Comparison of ENCODE assay signal across 12 mouse cellular contexts in genomic region chr4:108430656-108431560, GRCm38 (mm10). TPM values are rescaled to one million over a fixed set of nuclear protein-coding genes. Genes with fewer than 3 reads are reported as not detected.
A peak's percentile ranks its signal among the peaks of the same experiment; 100 is the strongest.
DNase-seq lines count a peak whose midpoint lies in the region; ATAC-seq and TF ChIP-seq lines count a peak whose summit lies in the region.
"Had no signal": no experiment of that assay in that cellular context is flagged by ENCODE, and none has a peak within 500 bp of the region (broad histone marks: within the 10 kb centered on the region; RNA-seq: fewer than 3 reads in every experiment).

No protein-coding gene starts in this region.

- no peak for DNase-seq in heart, adult 2 months
- DNase-seq in hindbrain, postnatal 0 days (ENCODE audit: low spot score) = peak; percentile 46
- no peak for DNase-seq in adipocyte (ENCODE audit: low spot score)
- no peak for DNase-seq in frontal cortex, postnatal 36 days (ENCODE audit: low spot score in 2 of 2)

- H3K9me3 ChIP-seq in heart, embryonic 11.5 days (replicated peaks; ENCODE audit: control insufficient read depth, low read length) = no peaks in the 10 kb centered on the region
- no peaks in the 10 kb centered on the region for H3K9me3 ChIP-seq in embryonic facial prominence, embryonic 12.5 days
- H3K9me3 ChIP-seq in hindbrain, postnatal 0 days (ENCODE audit: low read length) = no peaks in the 10 kb centered on the region
- no peaks in the 10 kb centered on the region for H3K9me3 ChIP-seq in midbrain, embryonic 15.5 days
- H3K9me3 ChIP-seq: heart, embryonic 15.5 days had no signal

- peak; percentile 52; the same call in 1 of the 2 replicates for ATAC-seq in heart, embryonic 11.5 days (replicated peaks; ENCODE audit: insufficient number of reproducible peaks, low FRiP score, low TSS enrichment)
- ATAC-seq in embryonic facial prominence, embryonic 12.5 days (ENCODE audit: insufficient number of reproducible peaks, insufficient read depth, low FRiP score, low TSS enrichment) = peak; percentile 93
- peak; percentile 43; the same call in 1 of the 2 replicates for ATAC-seq in hindbrain, postnatal 0 days
- ATAC-seq in midbrain, embryonic 15.5 days (replicated peaks) = peak; percentile 88
- no peak for ATAC-seq in megakaryocyte progenitor cell, adult 5-6 weeks (replicated peaks; ENCODE audit: poor library complexity)

- no peaks in the 10 kb centered on the region for H3K36me3 ChIP-seq in heart, embryonic 11.5 days (ENCODE audit: control insufficient read depth, insufficient read depth, low read length)
- H3K36me3 ChIP-seq in heart, adult 2 months (ENCODE audit: control insufficient read depth, insufficient read depth, low read length) = no peaks in the 10 kb centered on the region
- H3K36me3 ChIP-seq in embryonic facial prominence, embryonic 12.5 days = no peaks in the 10 kb centered on the region
- no peaks in the 10 kb centered on the region for H3K36me3 ChIP-seq in hindbrain, postnatal 0 days (ENCODE audit: insufficient read depth, low read length)
- H3K36me3 ChIP-seq in midbrain, embryonic 15.5 days (replicated peaks) = no peaks in the 10 kb centered on the region
- H3K36me3 ChIP-seq: heart, embryonic 15.5 days had no signal

- H3K4me1 ChIP-seq in heart, embryonic 11.5 days (ENCODE audit: control insufficient read depth, insufficient read depth, low read length) = peaks cover 15% of the 10 kb centered on the region
- no peaks in the 10 kb centered on the region for H3K4me1 ChIP-seq in heart, adult 2 months (ENCODE audit: control insufficient read depth, insufficient read depth, low read length)
- peaks cover 36% of the 10 kb centered on the region for H3K4me1 ChIP-seq in embryonic facial prominence, embryonic 12.5 days
- H3K4me1 ChIP-seq in hindbrain, postnatal 0 days (ENCODE audit: insufficient read depth, low read length) = no peaks in the 10 kb centered on the region
- peaks cover 14% of the 10 kb centered on the region for H3K4me1 ChIP-seq in midbrain, embryonic 15.5 days

- no peak overlapping the region for H3K4me3 ChIP-seq in heart, embryonic 11.5 days (ENCODE audit: low read depth, low read length)
- no peak overlapping the region for H3K4me3 ChIP-seq in heart, adult 2 months
- no peak overlapping the region for H3K4me3 ChIP-seq in embryonic facial prominence, embryonic 12.5 days
- H3K4me3 ChIP-seq in hindbrain, postnatal 0 days (ENCODE audit: low read length) = no peak overlapping the region
- no peak overlapping the region for H3K4me3 ChIP-seq in midbrain, embryonic 15.5 days
- H3K4me3 ChIP-seq: heart, embryonic 15.5 days had no signal

- intact Hi-C loops in heart, adult 2 months (cut with DNase I) = no loop called here

- H3K27me3 ChIP-seq in heart, embryonic 11.5 days (ENCODE audit: control insufficient read depth, insufficient read depth, low read length) = no peaks in the 10 kb centered on the region
- no peaks in the 10 kb centered on the region for H3K27me3 ChIP-seq in heart, adult 2 months (ENCODE audit: control insufficient read depth, insufficient read depth, low read length)
- no peaks in the 10 kb centered on the region for H3K27me3 ChIP-seq in embryonic facial prominence, embryonic 12.5 days
- no peaks in the 10 kb centered on the region for H3K27me3 ChIP-seq in hindbrain, postnatal 0 days (ENCODE audit: insufficient read depth, low read length)
- H3K27me3 ChIP-seq in midbrain, embryonic 15.5 days (replicated peaks) = no peaks in the 10 kb centered on the region
- H3K27me3 ChIP-seq: heart, embryonic 15.5 days had no signal

- no peak overlapping the region for H3K4me2 ChIP-seq in heart, embryonic 11.5 days
- H3K4me2 ChIP-seq in embryonic facial prominence, embryonic 12.5 days (replicated peaks) = peak overlapping the region; percentile 13; the same call in 1 of the 2 replicates
- no peak overlapping the region for H3K4me2 ChIP-seq in hindbrain, postnatal 0 days (ENCODE audit: low read depth, low read length)
- no peak overlapping the region for H3K4me2 ChIP-seq in midbrain, embryonic 15.5 days
- H3K4me2 ChIP-seq: heart, embryonic 15.5 days had no signal

- WGBS in heart, embryonic 11.5 days (ENCODE audit: insufficient replicate concordance) = 45% methylated on average over 4 of the region's 4 CpGs
- 74% methylated on average over 4 of the region's 4 CpGs for WGBS in heart, adult 2 months
- WGBS in embryonic facial prominence, embryonic 12.5 days = 27% methylated on average over 4 of the region's 4 CpGs
- 29% methylated on average over 4 of the region's 4 CpGs for WGBS in hindbrain, postnatal 0 days
- 28% methylated on average over 4 of the region's 4 CpGs for WGBS in midbrain, embryonic 15.5 days

- no peaks in the 10 kb centered on the region for H3K79me2 ChIP-seq in heart, adult 2 months (replicated peaks; ENCODE audit: control insufficient read depth, insufficient read depth, low read length)

- H3K9ac ChIP-seq in heart, embryonic 11.5 days (ENCODE audit: low read depth, low read length) = no peak overlapping the region; the same call in 1 of the 2 replicates
- H3K9ac ChIP-seq in heart, adult 2 months (ENCODE audit: low read depth, low read length) = no peak overlapping the region
- H3K9ac ChIP-seq in embryonic facial prominence, embryonic 12.5 days = no peak overlapping the region
- no peak overlapping the region for H3K9ac ChIP-seq in hindbrain, postnatal 0 days (replicated peaks; ENCODE audit: low read length)
- no peak overlapping the region for H3K9ac ChIP-seq in midbrain, embryonic 15.5 days
- H3K9ac ChIP-seq: heart, embryonic 15.5 days had no signal

- H3K27ac ChIP-seq in heart, embryonic 11.5 days (ENCODE audit: low read depth, low read length) = peak overlapping the region; percentile 22; the same call in 1 of the 2 replicates
- H3K27ac ChIP-seq in heart, adult 2 months = no peak overlapping the region
- peak overlapping the region; percentile 88 for H3K27ac ChIP-seq in embryonic facial prominence, embryonic 12.5 days
- H3K27ac ChIP-seq in hindbrain, postnatal 0 days = peak overlapping the region; percentile 15; the same call in 1 of the 2 replicates
- peak overlapping the region; percentile 62 for H3K27ac ChIP-seq in midbrain, embryonic 15.5 days
- H3K27ac ChIP-seq: heart, embryonic 15.5 days had no signal

- no peak for TF ChIP-seq EP300 in heart, adult 2 months (IDR thresholded peaks at IDR 0.05; ENCODE audit: insufficient read depth, low read depth, low read length)

- no peak for TF ChIP-seq CTCF in heart, adult 2 months (IDR thresholded peaks at IDR 0.05)
- TF ChIP-seq CTCF in hindbrain, postnatal 0 days (IDR thresholded peaks at IDR 0.05; ENCODE audit: low read depth) = no peak

- TF ChIP-seq POLR2A in heart, adult 2 months (IDR thresholded peaks at IDR 0.05; ENCODE audit: insufficient read depth, low read depth, low read length) = no peak

RNA-seq across cellular contexts. Expression of gene Gpx7, which starts 24.1 kb away (rescaled TPM):
- 58.8 and 60.8 TPM in 2 replicates for polyA plus RNA-seq in heart, embryonic 11.5 days (2014; fragmentation: Nextera tagmentation; extraction: Ambion mirVana)
- 1 to 10 TPM; 5.9 to 7.7 TPM for total RNA-seq in heart, adult 2 months (2021)
- polyA plus RNA-seq in heart, adult 2 months (2012; rRNA removed) = 14.2 and 16.5 TPM in 2 replicates
- 62.7 and 67.1 TPM in 2 replicates for polyA plus RNA-seq in embryonic facial prominence, embryonic 12.5 days (2016; fragmentation: Nextera tagmentation; extraction: Ambion mirVana)
- total RNA-seq in hindbrain, postnatal 0 days (2014; rRNA removed) = 36.5 and 47.2 TPM in 2 replicates
- polyA plus RNA-seq in hindbrain, postnatal 0 days (2015; fragmentation: Nextera tagmentation; extraction: Ambion mirVana) = 38.6 and 38.9 TPM in 2 replicates
- 25.1 and 29.1 TPM in 2 replicates for polyA plus RNA-seq in midbrain, embryonic 15.5 days (2015; fragmentation: Nextera tagmentation; extraction: Ambion mirVana)
- total RNA-seq in megakaryocyte progenitor cell, adult 5-6 weeks (2015) = 0.46 and 0.79 TPM in 2 replicates
- 0.50 and 0.95 TPM in 2 replicates for total RNA-seq in megakaryocyte progenitor cell, adult 5-6 weeks (2017)
- polyA plus RNA-seq: C2C12 had no signal

RNA-seq across cellular contexts. Expression of gene Tut4, which starts 28.3 kb away (rescaled TPM):
- polyA plus RNA-seq in heart, embryonic 11.5 days (2014; fragmentation: Nextera tagmentation; extraction: Ambion mirVana) = 48.5 and 56.1 TPM in 2 replicates
- total RNA-seq in heart, adult 2 months (2021) = 10 to 100 TPM; 19.6 to 21.8 TPM
- 24.1 and 29.7 TPM in 2 replicates for polyA plus RNA-seq in heart, adult 2 months (2012; rRNA removed)
- 140 and 146 TPM in 2 replicates for polyA plus RNA-seq in embryonic facial prominence, embryonic 12.5 days (2016; fragmentation: Nextera tagmentation; extraction: Ambion mirVana)
- 38.2 and 50.4 TPM in 2 replicates for total RNA-seq in hindbrain, postnatal 0 days (2014; rRNA removed)
- 40.4 and 46.8 TPM in 2 replicates for polyA plus RNA-seq in hindbrain, postnatal 0 days (2015; fragmentation: Nextera tagmentation; extraction: Ambion mirVana)
- 58.8 and 70.0 TPM in 2 replicates for polyA plus RNA-seq in midbrain, embryonic 15.5 days (2015; fragmentation: Nextera tagmentation; extraction: Ambion mirVana)
- total RNA-seq in megakaryocyte progenitor cell, adult 5-6 weeks (2015) = 69.5 and 88.5 TPM in 2 replicates
- total RNA-seq in megakaryocyte progenitor cell, adult 5-6 weeks (2017) = 29.4 and 45.8 TPM in 2 replicates

RNA-seq across cellular contexts. Expression of gene Shisal2a, which starts 47.8 kb away (rescaled TPM):
- polyA plus RNA-seq in heart, embryonic 11.5 days (2014; fragmentation: Nextera tagmentation; extraction: Ambion mirVana) = 1.3 and 2.2 TPM in 2 replicates
- total RNA-seq in heart, adult 2 months (2021) = not detected
- not detected in 2 replicates for polyA plus RNA-seq in heart, adult 2 months (2012; rRNA removed)
- polyA plus RNA-seq in embryonic facial prominence, embryonic 12.5 days (2016; fragmentation: Nextera tagmentation; extraction: Ambion mirVana) = 13.3 and 14.4 TPM in 2 replicates
- 0.47 and 1.8 TPM in 2 replicates for total RNA-seq in hindbrain, postnatal 0 days (2014; rRNA removed)
- polyA plus RNA-seq in hindbrain, postnatal 0 days (2015; fragmentation: Nextera tagmentation; extraction: Ambion mirVana) = 6.7 and 8.1 TPM in 2 replicates
- 6.4 TPM in 2 replicates for polyA plus RNA-seq in midbrain, embryonic 15.5 days (2015; fragmentation: Nextera tagmentation; extraction: Ambion mirVana)
- total RNA-seq in megakaryocyte progenitor cell, adult 5-6 weeks (2015) = not detected in 2 replicates
- not detected in 2 replicates for total RNA-seq in megakaryocyte progenitor cell, adult 5-6 weeks (2017)
- total RNA-seq: left cerebral cortex, postnatal 36 days; neutrophil, adult 5-6 weeks had no signal
- polyA plus RNA-seq: C2C12 had no signal
